In the genomic region with DNA sequence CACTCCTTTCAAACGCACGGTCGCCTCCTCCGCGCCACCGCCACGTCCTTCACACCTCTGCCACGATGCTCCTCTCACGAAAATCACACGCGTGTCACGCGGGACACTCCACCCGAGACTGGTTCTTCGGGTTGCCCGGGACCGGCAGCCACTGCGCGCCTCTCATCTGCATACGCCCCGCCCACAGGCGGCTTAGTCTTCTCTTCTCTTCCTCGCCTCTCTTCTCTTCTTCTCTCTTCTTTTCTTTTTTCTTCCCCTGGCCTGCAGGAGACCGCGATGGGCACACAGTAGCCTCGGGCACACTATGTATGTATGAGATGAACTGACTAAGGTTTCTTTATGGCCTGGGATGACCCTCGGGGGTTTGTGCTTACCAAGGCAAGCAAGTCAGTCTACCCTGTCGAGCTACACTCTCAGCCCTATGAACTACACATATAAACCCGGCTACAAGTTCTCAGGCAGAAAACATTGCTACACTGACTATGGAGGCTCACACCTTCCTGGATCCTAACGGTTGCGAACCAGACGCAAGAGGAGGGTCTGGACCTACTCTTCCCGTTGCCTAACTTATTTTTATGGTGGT, we compare ENCODE assay signal across 8 mouse cellular contexts. TPM values are rescaled to one million over a fixed set of nuclear protein-coding genes. Genes with fewer than 3 reads are reported as not detected.
DNase-seq lines count a peak whose midpoint lies in the region; ATAC-seq lines count a peak whose summit lies in the region.
"Not testable (repeated sequence)": the region's sequence is repeated elsewhere in the genome, so short reads cannot be mapped to it uniquely, and the experiment has no call there.

No protein-coding gene starts in this region.

- not testable (repeated sequence) for H3K9me3 ChIP-seq in hindbrain, embryonic 11.5 days (ENCODE audit: control insufficient read depth, low read length); kidney, embryonic 15.5 days (replicated peaks); liver, embryonic 13.5 days (replicated peaks); midbrain, embryonic 12.5 days

- ATAC-seq in activated CD4-positive, CD25-positive, alpha-beta regulatory T cell, adult 4 months, result peak; percentile 27
- ATAC-seq in common myeloid progenitor, adult 5-6 weeks (replicated peaks; ENCODE audit: low read depth, poor library complexity, severe bottlenecking), result peak; percentile 17
- ATAC-seq in hindbrain, embryonic 11.5 days (ENCODE audit: low FRiP score), result peak; percentile 60
- ATAC-seq in kidney, embryonic 15.5 days (replicated peaks; ENCODE audit: low FRiP score), result peak; percentile 53
- ATAC-seq in liver, embryonic 13.5 days (ENCODE audit: low read depth), result not testable (repeated sequence)
- peak; percentile 60 for ATAC-seq in midbrain, embryonic 12.5 days (ENCODE audit: low FRiP score, low read depth)

- 0% methylated on average over 8 of the region's 33 CpGs for WGBS in hindbrain, embryonic 11.5 days
- WGBS in kidney, embryonic 15.5 days, result 0% methylated on average over 11 of the region's 33 CpGs
- 0% methylated on average over 12 of the region's 33 CpGs for WGBS in liver, embryonic 13.5 days (ENCODE audit: insufficient replicate concordance)
- 0% methylated on average over 13 of the region's 33 CpGs for WGBS in midbrain, embryonic 12.5 days

- H3K36me3 ChIP-seq in hindbrain, embryonic 11.5 days (ENCODE audit: control insufficient read depth, insufficient read depth, low read length); kidney, embryonic 15.5 days; liver, embryonic 13.5 days; midbrain, embryonic 12.5 days: not testable (repeated sequence)

- not testable (repeated sequence) for H3K27ac ChIP-seq in hindbrain, embryonic 11.5 days (ENCODE audit: low read depth, low read length); kidney, embryonic 15.5 days; liver, embryonic 13.5 days; midbrain, embryonic 12.5 days (replicated peaks)

- not testable (repeated sequence) for H3K4me2 ChIP-seq in hindbrain, embryonic 11.5 days (replicated peaks; ENCODE audit: low read depth, low read length); liver, embryonic 13.5 days
- H3K4me2 ChIP-seq in kidney, embryonic 15.5 days, result 0 out of 2 replicates have a peak overlapping the region, but pooled peaks have one; percentile 36
- peak overlapping the region; percentile 34; the same call in 1 of the 2 replicates for H3K4me2 ChIP-seq in midbrain, embryonic 12.5 days (replicated peaks)

- H3K9ac ChIP-seq in hindbrain, embryonic 11.5 days (ENCODE audit: low read depth, low read length); kidney, embryonic 15.5 days; liver, embryonic 13.5 days; midbrain, embryonic 12.5 days (replicated peaks): not testable (repeated sequence)

- peak; percentile 13 to 25 for DNase-seq in frontal cortex, postnatal 36 days (ENCODE audit: low spot score in 2 of 2)
- DNase-seq in hindbrain, embryonic 11.5 days (ENCODE audit: low spot score), result not testable (repeated sequence)
- DNase-seq in liver, embryonic 13.5 days, result peak; percentile 17
- DNase-seq in spleen, adult 18-20 months, result peak; percentile 25

- not testable (repeated sequence) for H3K27me3 ChIP-seq in hindbrain, embryonic 11.5 days (ENCODE audit: control insufficient read depth, insufficient read depth, low read length); kidney, embryonic 15.5 days; liver, embryonic 13.5 days; midbrain, embryonic 12.5 days

- not testable (repeated sequence) for H3K4me3 ChIP-seq in hindbrain, embryonic 11.5 days (ENCODE audit: low read depth, low read length); kidney, embryonic 15.5 days (replicated peaks); liver, embryonic 13.5 days (replicated peaks)
- 0 out of 2 replicates have a peak overlapping the region, but pooled peaks have one; percentile 19 for H3K4me3 ChIP-seq in midbrain, embryonic 12.5 days

- H3K4me1 ChIP-seq in hindbrain, embryonic 11.5 days (replicated peaks; ENCODE audit: control insufficient read depth, insufficient read depth, low read length); kidney, embryonic 15.5 days; liver, embryonic 13.5 days (replicated peaks); midbrain, embryonic 12.5 days: not testable (repeated sequence)

RNA-seq across cellular contexts. Expression of a gene that starts 43.1 kb away (rescaled TPM):
- 100 to 1,000 TPM; 103 to 138 TPM for polyA plus RNA-seq in activated CD4-positive, CD25-positive, alpha-beta regulatory T cell, adult 4 months (2017; shearing (Covaris generic))
- total RNA-seq in common myeloid progenitor, adult 5-6 weeks (2017), result 55.4 and 62.9 TPM in 2 replicates
- polyA plus RNA-seq in hindbrain, embryonic 11.5 days (2014; fragmentation: Nextera tagmentation; extraction: Ambion mirVana), result 84.7 and 90.5 TPM in 2 replicates
- polyA plus RNA-seq in kidney, embryonic 15.5 days (2015; fragmentation: Nextera tagmentation; extraction: Ambion mirVana), result 61.6 and 63.3 TPM in 2 replicates
- polyA plus RNA-seq in liver, embryonic 13.5 days (2015; fragmentation: Nextera tagmentation; extraction: Ambion mirVana), result 50.0 and 50.3 TPM in 2 replicates
- 71.5 and 78.5 TPM in 2 replicates for polyA plus RNA-seq in midbrain, embryonic 12.5 days (2016; fragmentation: Nextera tagmentation; extraction: Ambion mirVana)

RNA-seq across cellular contexts. Expression of a gene that starts 56.8 kb away (rescaled TPM):
- polyA plus RNA-seq in activated CD4-positive, CD25-positive, alpha-beta regulatory T cell, adult 4 months (2017; shearing (Covaris generic)), result 100 to 1,000 TPM; 128 to 153 TPM
- 74.9 and 106 TPM in 2 replicates for total RNA-seq in common myeloid progenitor, adult 5-6 weeks (2017)
- 240 and 245 TPM in 2 replicates for polyA plus RNA-seq in hindbrain, embryonic 11.5 days (2014; fragmentation: Nextera tagmentation; extraction: Ambion mirVana)
- 186 and 200 TPM in 2 replicates for polyA plus RNA-seq in kidney, embryonic 15.5 days (2015; fragmentation: Nextera tagmentation; extraction: Ambion mirVana)
- 60.1 and 72.8 TPM in 2 replicates for polyA plus RNA-seq in liver, embryonic 13.5 days (2015; fragmentation: Nextera tagmentation; extraction: Ambion mirVana)
- 201 and 203 TPM in 2 replicates for polyA plus RNA-seq in midbrain, embryonic 12.5 days (2016; fragmentation: Nextera tagmentation; extraction: Ambion mirVana)
